Mouse (Mus musculus): Measurements from ENCODE around the gene Prrt3. TPM values are rescaled to one million over a fixed set of nuclear protein-coding genes. Genes with fewer than 3 reads are reported as not detected.

Prrt3 gene
- polyA plus RNA-seq, 1 experiment from 2014 or later, result 3.5 TPM

DNA sequence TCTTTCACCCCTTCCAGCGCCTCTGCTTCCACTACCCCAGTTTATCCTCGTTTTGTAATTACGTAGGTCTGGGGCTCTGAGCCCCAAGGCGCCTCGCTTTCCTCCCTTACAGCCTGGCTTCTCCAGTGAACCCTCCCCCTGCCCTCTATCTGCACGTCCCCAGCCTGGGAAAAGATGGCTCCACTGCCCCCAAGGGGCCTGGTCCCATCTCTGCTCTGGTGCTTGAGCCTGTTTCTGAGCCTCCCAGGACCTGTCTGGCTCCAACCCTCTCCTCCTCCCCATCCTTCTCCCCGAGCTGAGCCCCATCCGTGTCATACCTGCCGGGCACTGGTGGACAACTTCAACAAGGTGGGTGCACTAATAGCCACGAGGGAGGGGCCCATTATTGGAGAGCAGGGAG, 18.0 kb downstream of the Prrt3 start:
- Histone ChIP-seq H3K9me3 (no peaks in the 10 kb centered on the region), H3K27ac (peak overlapping the region; percentile 72; the same call in 1 of the 2 replicates), H3K36me3 (no peaks in the 10 kb centered on the region), H3K4me2 (replicated peaks) (peak overlapping the region; percentile 77), H3K4me3 (peak overlapping the region; percentile 46), H3K9ac (peak overlapping the region; percentile 58), H3K4me1 (peaks cover 26% of the 10 kb centered on the region; the same call in 1 of the 2 replicates), H3K27me3 (peaks cover 40% of the 10 kb centered on the region)
- 14% methylated on average over 10 of the region's 10 CpGs for WGBS
- ATAC-seq (ENCODE audit: insufficient number of reproducible peaks, insufficient read depth, low FRiP score, low TSS enrichment), result no peak; the same call in 1 of the 2 replicates

DNA sequence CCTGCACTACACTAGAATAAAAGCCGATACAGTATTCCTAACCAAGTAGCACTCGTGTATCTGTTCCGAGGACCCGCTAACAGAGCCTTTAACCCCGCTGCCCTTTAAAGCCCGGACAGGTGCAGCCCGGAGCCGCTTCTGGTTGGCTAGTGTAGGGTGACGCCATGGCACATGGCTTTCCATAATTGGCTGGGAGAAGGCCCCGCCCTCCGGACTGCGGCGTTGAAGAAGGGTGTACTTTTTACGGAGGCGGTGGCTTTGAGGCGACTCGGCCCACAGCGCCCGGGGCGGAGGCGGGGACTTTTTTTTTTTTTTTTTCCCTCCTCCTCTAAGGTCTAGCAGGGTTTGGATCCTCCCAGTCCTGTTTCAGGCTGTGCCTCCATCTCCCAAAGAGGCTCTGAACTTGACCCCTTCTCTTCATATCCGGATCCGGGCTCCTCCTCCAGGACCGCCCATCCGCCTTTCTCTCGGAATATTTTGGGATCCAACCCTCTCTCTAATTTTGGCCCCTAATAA, 18.6 kb downstream of the Prrt3 start, which contains the start of gene Creld1:
Creld1 (plus strand) TSS at position 198 of the 516 bp plus-strand sequence.
- Histone ChIP-seq H3K9me3 (no peaks in the 10 kb centered on the region), H3K27me3 (peaks cover 40% of the 10 kb centered on the region), H3K4me3 (peak within 1 kb of the TSS; percentile 46), H3K36me3 (no peaks in the 10 kb centered on the region), H3K27ac (peak within 1 kb of the TSS; percentile 72), H3K4me2 (replicated peaks) (peak within 1 kb of the TSS; percentile 77), H3K9ac (peak within 1 kb of the TSS; percentile 58), H3K4me1 (peaks cover 26% of the 10 kb centered on the region; the same call in 1 of the 2 replicates)
- ATAC-seq (ENCODE audit: insufficient number of reproducible peaks, insufficient read depth, low FRiP score, low TSS enrichment), result peak; percentile 92
- WGBS, result under 1% methylated on average over 26 of the region's 26 CpGs

DNA sequence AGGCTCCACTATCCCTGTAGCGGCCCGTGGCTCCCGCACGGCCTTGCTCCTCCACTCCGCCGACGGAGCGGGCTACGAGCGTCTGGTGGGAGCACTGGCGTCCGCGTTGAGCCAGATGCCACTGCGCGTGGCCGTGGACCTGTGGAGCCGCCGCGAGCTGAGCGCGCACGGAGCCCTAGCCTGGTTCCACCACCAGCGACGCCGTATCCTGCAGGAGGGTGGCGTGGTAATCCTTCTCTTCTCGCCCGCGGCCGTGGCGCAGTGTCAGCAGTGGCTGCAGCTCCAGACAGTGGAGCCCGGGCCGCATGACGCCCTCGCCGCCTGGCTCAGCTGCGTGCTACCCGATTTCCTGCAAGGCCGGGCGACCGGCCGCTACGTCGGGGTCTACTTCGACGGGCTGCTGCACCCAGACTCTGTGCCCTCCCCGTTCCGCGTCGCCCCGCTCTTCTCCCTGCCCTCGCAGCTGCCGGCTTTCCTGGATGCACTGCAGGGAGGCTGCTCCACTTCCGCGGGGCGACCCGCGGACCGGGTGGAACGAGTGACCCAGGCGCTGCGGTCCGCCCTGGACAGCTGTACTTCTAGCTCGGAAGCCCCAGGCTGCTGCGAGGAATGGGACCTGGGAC, 19.1 kb downstream of the Prrt3 start:
- peak overlapping the region; percentile 21 for H3K9ac ChIP-seq
- peaks cover 26% of the 10 kb centered on the region; the same call in 1 of the 2 replicates for H3K4me1 ChIP-seq
- peak overlapping the region; percentile 77 for H3K4me2 ChIP-seq (replicated peaks)
- H3K27me3 ChIP-seq, result peaks cover 40% of the 10 kb centered on the region
- H3K36me3 ChIP-seq, result no peaks in the 10 kb centered on the region
- 3% methylated on average over 62 of the region's 65 CpGs for WGBS
- ATAC-seq (ENCODE audit: insufficient number of reproducible peaks, insufficient read depth, low FRiP score, low TSS enrichment), result peak; percentile 47
- peak overlapping the region; percentile 46 for H3K4me3 ChIP-seq
- H3K27ac ChIP-seq, result peak overlapping the region; percentile 48
- H3K9me3 ChIP-seq, result no peaks in the 10 kb centered on the region

DNA sequence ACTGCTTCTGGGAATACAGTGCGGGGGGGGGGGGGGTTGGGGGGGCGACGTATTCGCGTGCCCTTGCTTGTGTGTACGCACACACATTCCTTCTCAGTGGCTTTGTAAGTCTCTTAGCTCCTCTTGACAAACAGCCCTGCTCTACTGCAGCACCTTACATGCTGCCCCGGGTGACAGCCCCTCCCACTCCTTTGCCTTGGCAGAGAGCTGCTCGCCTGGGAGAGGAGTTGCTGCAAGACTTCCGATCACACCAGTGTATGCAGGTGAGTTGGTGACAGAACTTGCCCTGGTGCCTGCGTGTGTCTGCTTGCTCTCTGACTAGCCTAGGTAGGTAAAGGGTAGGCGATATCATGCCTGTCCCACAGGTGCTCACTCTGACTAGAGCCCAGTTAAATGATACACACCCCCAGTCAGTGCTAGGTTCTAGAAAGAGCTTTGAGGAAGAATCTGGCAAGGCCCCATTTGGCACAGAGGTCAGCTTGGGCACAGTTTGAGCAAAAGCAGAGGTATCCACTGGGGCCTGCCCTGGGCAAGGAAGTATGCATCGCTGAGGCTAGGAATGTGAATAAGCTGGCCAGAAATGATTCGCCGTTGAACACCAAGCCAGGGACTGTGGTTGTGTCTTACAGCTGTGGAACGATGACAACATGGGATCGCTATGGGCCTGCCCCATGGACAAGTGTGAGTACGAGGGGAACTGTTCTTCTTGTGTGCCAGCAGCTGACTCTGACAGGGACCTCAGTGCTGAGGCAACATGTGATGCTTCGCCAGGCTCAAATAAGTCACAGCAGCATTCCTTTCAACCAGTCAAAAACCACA, 21.0 kb downstream of the Prrt3 start:
- ATAC-seq (ENCODE audit: insufficient number of reproducible peaks, insufficient read depth, low FRiP score, low TSS enrichment), result no peak
- peaks cover 17% of the 10 kb centered on the region; the same call in 1 of the 2 replicates for H3K4me1 ChIP-seq
- H3K36me3 ChIP-seq, result no peaks in the 10 kb centered on the region
- H3K4me2 ChIP-seq (replicated peaks), result no peak overlapping the region
- no peak overlapping the region for H3K27ac ChIP-seq
- H3K9ac ChIP-seq, result no peak overlapping the region
- WGBS, result 65% methylated on average over 18 of the region's 18 CpGs
- no peaks in the 10 kb centered on the region for H3K9me3 ChIP-seq
- H3K4me3 ChIP-seq, result no peak overlapping the region
- peaks cover 40% of the 10 kb centered on the region for H3K27me3 ChIP-seq

DNA sequence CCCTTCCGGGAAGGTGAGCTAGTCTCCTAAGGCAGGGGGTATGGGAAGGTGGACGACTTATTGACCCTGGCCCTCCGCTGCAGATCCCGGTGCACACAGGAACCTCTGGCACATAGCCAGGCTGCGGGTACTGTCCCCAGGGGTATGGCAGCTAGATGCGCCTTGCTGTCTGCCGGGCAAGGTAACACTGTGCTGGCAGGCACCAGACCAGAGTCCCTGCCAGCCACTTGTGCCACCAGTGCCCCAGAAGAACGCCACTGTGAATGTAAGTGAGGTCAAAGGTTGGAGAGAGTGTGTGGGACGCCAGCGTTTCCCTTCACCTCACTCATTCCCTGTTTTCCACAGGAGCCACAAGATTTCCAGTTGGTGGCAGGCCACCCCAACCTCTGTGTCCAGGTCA, 22.8 kb downstream of the Prrt3 start:
- no peaks in the 10 kb centered on the region for H3K36me3 ChIP-seq
- no peak overlapping the region for H3K27ac ChIP-seq
- peaks cover 39% of the 10 kb centered on the region for H3K27me3 ChIP-seq
- H3K9ac ChIP-seq, result no peak overlapping the region
- peaks cover 13% of the 10 kb centered on the region; the same call in 1 of the 2 replicates for H3K4me1 ChIP-seq
- no peak for ATAC-seq (ENCODE audit: insufficient number of reproducible peaks, insufficient read depth, low FRiP score, low TSS enrichment)
- no peak overlapping the region for H3K4me3 ChIP-seq
- no peaks in the 10 kb centered on the region for H3K9me3 ChIP-seq
- WGBS, result 79% methylated on average over 10 of the region's 10 CpGs
- H3K4me2 ChIP-seq (replicated peaks), result no peak overlapping the region

DNA sequence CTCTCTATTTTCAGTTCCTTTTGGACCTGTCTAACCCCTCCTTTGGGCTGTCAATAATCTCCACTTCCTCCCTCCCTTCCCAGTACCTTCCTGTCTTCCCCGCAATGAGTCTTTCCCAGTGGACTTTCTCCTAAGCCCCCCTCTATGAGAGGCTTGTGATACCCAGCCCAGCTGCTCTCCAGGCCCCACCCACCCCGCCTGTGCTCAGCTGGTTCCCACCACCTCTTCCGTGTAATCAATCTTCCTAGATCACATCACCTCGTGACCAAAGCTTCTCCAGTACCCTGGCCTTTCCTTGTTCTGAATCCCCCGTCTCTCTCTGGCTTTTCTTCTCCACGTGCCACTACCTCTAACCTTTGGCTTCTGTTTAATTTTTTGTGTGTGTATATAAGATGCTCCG, 24.4 kb downstream of the Prrt3 start:
- H3K36me3 ChIP-seq, result no peaks in the 10 kb centered on the region
- ATAC-seq (ENCODE audit: insufficient number of reproducible peaks, insufficient read depth, low FRiP score, low TSS enrichment), result no peak

DNA sequence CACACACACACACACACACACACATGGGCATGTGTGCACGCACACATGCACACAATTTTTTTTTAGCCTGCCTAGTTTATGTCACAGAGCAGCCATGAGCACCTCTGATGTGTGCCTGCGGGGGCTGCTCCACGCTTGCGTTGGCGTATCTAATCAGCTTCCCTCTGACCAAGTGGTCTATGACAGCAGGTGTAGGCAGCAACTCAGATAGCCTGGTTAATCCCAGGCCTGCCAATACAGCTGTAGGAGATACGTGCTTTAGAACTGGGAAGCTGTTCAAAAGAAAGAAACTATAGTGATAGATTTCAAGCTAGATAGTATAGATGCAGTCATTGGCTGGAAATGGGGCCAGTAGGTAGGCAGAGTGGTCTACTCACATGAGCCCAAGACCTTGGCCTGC, 28.0 kb downstream of the Prrt3 start:
- H3K9ac ChIP-seq, result no peak overlapping the region
- no peak overlapping the region for H3K4me2 ChIP-seq (replicated peaks)
- H3K4me3 ChIP-seq, result no peak overlapping the region
- no peak overlapping the region for H3K27ac ChIP-seq
- peaks cover 14% of the 10 kb centered on the region for H3K4me1 ChIP-seq
- no peaks in the 10 kb centered on the region for H3K9me3 ChIP-seq
- 82% methylated on average over 6 of the region's 6 CpGs for WGBS
- no peaks in the 10 kb centered on the region for H3K36me3 ChIP-seq
- ATAC-seq (ENCODE audit: insufficient number of reproducible peaks, insufficient read depth, low FRiP score, low TSS enrichment), result no peak
- H3K27me3 ChIP-seq, result peaks cover 31% of the 10 kb centered on the region

More for the DNA sequence above, 24.4 kb downstream of the Prrt3 start:
- H3K4me3 ChIP-seq, result no peak overlapping the region
- 45% methylated on average over 7 of the region's 7 CpGs for WGBS
- no peak overlapping the region for H3K9ac ChIP-seq
- H3K4me1 ChIP-seq, result 0 out of 2 replicates have a peak, but pooled peaks cover 2% of the 10 kb centered on the region
- H3K27ac ChIP-seq, result no peak overlapping the region
- H3K4me2 ChIP-seq (replicated peaks), result no peak overlapping the region
- peaks cover 31% of the 10 kb centered on the region for H3K27me3 ChIP-seq
- H3K9me3 ChIP-seq, result no peaks in the 10 kb centered on the region

DNA sequence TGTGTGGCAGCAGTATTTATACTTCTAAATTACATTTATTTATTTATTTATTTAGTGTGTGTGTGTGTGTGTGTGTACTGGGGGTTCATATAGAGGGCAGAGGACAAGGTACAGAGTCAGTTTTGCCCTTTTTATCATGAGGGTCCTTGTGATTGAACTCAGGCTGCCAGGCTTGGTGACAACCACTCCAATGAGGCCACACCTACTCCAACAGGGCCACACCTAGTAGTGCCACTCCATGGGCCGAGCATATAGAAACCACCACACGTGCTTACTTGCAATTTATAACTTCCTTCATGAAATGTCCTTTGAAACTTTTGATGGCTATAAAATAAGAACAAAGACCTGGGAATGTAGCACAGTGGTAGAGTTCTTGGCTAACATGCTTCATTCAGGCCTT, 28.5 kb downstream of the Prrt3 start:
- H3K27me3 ChIP-seq, result peaks cover 32% of the 10 kb centered on the region
- no peak overlapping the region for H3K4me2 ChIP-seq (replicated peaks)
- H3K4me1 ChIP-seq, result peaks cover 14% of the 10 kb centered on the region
- no peak for ATAC-seq (ENCODE audit: insufficient number of reproducible peaks, insufficient read depth, low FRiP score, low TSS enrichment)
- 89% methylated on average over 2 of the region's 2 CpGs for WGBS
- H3K9me3 ChIP-seq, result no peaks in the 10 kb centered on the region
- H3K9ac ChIP-seq, result no peak overlapping the region
- no peaks in the 10 kb centered on the region for H3K36me3 ChIP-seq
- H3K4me3 ChIP-seq, result no peak overlapping the region
- H3K27ac ChIP-seq, result no peak overlapping the region

DNA sequence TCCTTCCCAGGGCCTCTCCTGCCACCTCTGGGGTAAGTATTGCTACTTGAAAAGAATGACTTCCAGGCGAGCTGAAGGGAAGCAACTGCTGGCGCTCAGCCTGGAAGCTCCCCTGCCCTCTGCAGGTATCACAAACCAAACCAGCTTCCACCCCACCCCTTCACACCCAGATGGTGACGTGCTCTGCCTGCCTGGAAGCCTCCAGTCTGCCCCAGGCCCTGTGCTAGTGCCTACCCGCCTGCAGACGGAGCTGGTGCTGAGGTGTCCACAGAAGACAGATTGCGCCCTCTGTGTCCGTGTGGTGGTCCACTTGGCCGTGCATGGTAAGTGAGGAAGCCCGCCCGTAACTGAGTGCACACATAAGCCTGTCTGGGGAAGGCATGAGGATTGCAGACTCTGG, 29.7 kb downstream of the Prrt3 start:
- H3K9me3 ChIP-seq, result no peaks in the 10 kb centered on the region
- H3K27me3 ChIP-seq, result peaks cover 32% of the 10 kb centered on the region
- no peak overlapping the region for H3K4me2 ChIP-seq (replicated peaks)
- no peak overlapping the region for H3K27ac ChIP-seq
- peaks cover 14% of the 10 kb centered on the region for H3K4me1 ChIP-seq
- no peak overlapping the region for H3K4me3 ChIP-seq
- 66% methylated on average over 10 of the region's 10 CpGs for WGBS
- ATAC-seq (ENCODE audit: insufficient number of reproducible peaks, insufficient read depth, low FRiP score, low TSS enrichment), result no peak
- 0 out of 2 replicates have a peak overlapping the region, but pooled peaks have one; percentile 2 for H3K9ac ChIP-seq
- no peaks in the 10 kb centered on the region for H3K36me3 ChIP-seq

DNA sequence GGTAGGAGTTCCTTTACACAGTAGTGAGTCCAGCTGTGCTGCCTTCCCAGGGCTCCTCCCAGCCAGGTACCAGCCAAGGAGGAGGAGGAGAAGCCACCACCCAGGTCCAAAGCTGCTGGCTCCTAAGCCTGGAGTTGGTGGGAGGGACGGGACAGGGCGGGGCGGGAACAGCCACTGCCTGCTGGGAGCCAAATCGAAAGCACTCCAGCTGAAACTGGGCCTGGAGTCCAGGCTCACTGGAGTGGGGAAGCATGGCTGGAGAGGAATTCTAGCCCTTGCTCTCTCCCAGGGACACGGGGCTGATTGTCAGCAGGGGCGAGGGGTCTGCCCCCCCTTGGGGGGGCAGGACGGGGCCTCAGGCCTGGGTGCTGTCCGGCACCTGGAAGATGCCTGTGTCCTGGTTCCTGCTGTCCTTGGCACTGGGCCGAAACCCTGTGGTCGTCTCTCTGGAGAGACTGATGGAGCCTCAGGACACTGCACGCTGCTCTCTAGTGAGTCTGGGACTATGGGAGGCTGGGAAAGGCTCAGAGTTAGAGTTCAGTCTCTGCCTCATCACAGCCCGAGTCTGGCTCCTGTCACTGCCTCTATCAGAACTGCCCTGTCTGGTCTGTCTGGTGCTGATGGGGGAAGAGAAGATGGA, 30.3 kb downstream of the Prrt3 start, which contains the start of gene Il17rc:
Il17rc (plus strand) TSS at position 131 of the 640 bp plus-strand sequence.
- Histone ChIP-seq H3K36me3 (no peaks in the 10 kb centered on the region), H3K4me1 (peaks cover 14% of the 10 kb centered on the region), H3K9me3 (no peaks in the 10 kb centered on the region), H3K27ac (no peak within 1 kb of the TSS), H3K4me3 (no peak within 1 kb of the TSS), H3K27me3 (peaks cover 32% of the 10 kb centered on the region), H3K4me2 (replicated peaks) (peak within 1 kb of the TSS; percentile 30), H3K9ac (0 out of 2 replicates have a peak within 1 kb of the TSS, but pooled peaks have one; percentile 2)
- ATAC-seq (ENCODE audit: insufficient number of reproducible peaks, insufficient read depth, low FRiP score, low TSS enrichment), result no peak
- WGBS, result 22% methylated on average over 12 of the region's 12 CpGs

DNA sequence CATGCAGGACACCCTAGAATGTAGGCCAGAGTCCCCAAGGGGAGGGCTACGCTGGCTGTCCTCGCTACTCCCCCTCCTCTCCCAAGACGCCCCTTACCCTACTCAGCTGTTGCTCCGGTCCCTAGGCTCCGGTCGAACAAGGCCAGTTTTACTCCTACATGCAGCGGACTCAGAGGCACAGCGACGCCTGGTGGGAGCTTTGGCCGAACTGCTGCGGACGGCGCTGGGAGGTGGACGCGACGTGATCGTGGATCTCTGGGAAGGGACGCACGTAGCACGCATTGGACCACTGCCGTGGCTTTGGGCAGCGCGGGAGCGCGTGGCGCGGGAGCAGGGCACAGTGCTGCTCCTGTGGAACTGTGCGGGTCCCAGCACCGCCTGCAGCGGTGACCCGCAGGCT, 32.3 kb downstream of the Prrt3 start:
- Histone ChIP-seq H3K9ac (peak overlapping the region; percentile 27; the same call in 1 of the 2 replicates), H3K9me3 (no peaks in the 10 kb centered on the region), H3K4me1 (peaks cover 14% of the 10 kb centered on the region), H3K27ac (no peak overlapping the region), H3K4me3 (peak overlapping the region; percentile 36), H3K4me2 (replicated peaks) (peak overlapping the region; percentile 71), H3K27me3 (peaks cover 32% of the 10 kb centered on the region), H3K36me3 (no peaks in the 10 kb centered on the region)
- ATAC-seq (ENCODE audit: insufficient number of reproducible peaks, insufficient read depth, low FRiP score, low TSS enrichment), result 0 out of 2 replicates have a peak, but pooled peaks have one; percentile 47
- under 1% methylated on average over 31 of the region's 31 CpGs for WGBS
